Mouse (Mus musculus): Measurements from ENCODE around the gene Gpr33. TPM values are rescaled to one million over a fixed set of nuclear protein-coding genes. Genes with fewer than 3 reads are reported as not detected.

Gene Gpr33
- not detected in 2 replicates for polyA plus RNA-seq (2015; fragmentation: Nextera tagmentation; extraction: Ambion mirVana)

GRCm38 (mm10) chr12:52027963-52028362, at the start of gene Gpr33:
TSS of gene Gpr33 (minus strand) at chr12:52028063.

GRCm38 (mm10) chr12:52005877-52006632, 21.8 kb downstream of the Gpr33 start, which contains the start of gene Dtd2:
TSS of gene Dtd2 (minus strand) at chr12:52006501.

Other genes with a start within 250 kb of the Gpr33 start
- gene Hectd1, start 198.5 kb downstream of the Gpr33 start, polyA plus RNA-seq (2015; fragmentation: Nextera tagmentation; extraction: Ambion mirVana) = 36.7 and 37.1 TPM in 2 replicates
- gene Heatr5a, start 56.7 kb downstream of the Gpr33 start, polyA plus RNA-seq (2015; fragmentation: Nextera tagmentation; extraction: Ambion mirVana) = 7.8 and 8.2 TPM in 2 replicates
- gene Dtd2, start 21.6 kb downstream of the Gpr33 start, polyA plus RNA-seq (2015; fragmentation: Nextera tagmentation; extraction: Ambion mirVana) = 27.6 and 28.9 TPM in 2 replicates
- 6.7 and 7.4 TPM in 2 replicates for gene Nubpl, start 69.7 kb upstream of the Gpr33 start, polyA plus RNA-seq (2015; fragmentation: Nextera tagmentation; extraction: Ambion mirVana)

Measured in spleen, postnatal 0 days (tissue).